In the genomic region with DNA sequence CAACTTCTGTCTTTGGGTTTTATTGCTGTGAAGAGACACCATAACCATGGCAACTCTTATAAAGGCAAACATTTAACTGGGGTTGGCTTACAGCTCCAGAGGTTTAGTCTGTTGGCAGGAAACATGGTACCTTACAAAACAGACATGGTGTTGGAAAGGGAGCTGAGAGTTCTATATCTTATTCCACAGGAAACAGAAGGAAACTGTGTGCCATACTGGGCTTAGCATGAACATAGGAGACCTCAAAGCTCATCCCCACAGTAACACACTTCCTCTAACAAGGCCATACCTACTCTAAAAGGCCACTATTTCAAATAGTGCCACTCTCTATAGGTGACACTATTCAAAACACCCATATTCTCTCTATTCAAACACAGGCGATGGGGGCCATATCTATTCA, we compare ENCODE assay signal across 20 mouse cellular contexts. TPM values are rescaled to one million over a fixed set of nuclear protein-coding genes. Genes with fewer than 3 reads are reported as not detected.
DNase-seq lines count a peak whose midpoint lies in the region; ATAC-seq lines count a peak whose summit lies in the region.
"Had no signal": no experiment of that assay in that cellular context is flagged by ENCODE, and none has a peak within 500 bp of the region (broad histone marks: within the 10 kb centered on the region; RNA-seq: fewer than 3 reads in every experiment).

No protein-coding gene starts in this region.

- no peaks in the 10 kb centered on the region for H3K27me3 ChIP-seq in kidney, embryonic 15.5 days
- H3K27me3 ChIP-seq: hindbrain, embryonic 13.5 days; midbrain, embryonic 12.5 days; neural tube, embryonic 13.5 days; Patski had no signal

- no peak overlapping the region for H3K4me2 ChIP-seq in kidney, embryonic 15.5 days
- H3K4me2 ChIP-seq: hindbrain, embryonic 13.5 days; midbrain, embryonic 12.5 days; neural tube, embryonic 13.5 days had no signal

- peaks cover 100% of the 10 kb centered on the region for H3K79me2 ChIP-seq in macrophage (ENCODE audit: inconsistent target)

- 94% methylated on average over 1 of the region's 1 CpGs for WGBS in kidney, embryonic 15.5 days
- WGBS in macrophage (ENCODE audit: missing documents): 100% methylated on average over 1 of the region's 1 CpGs

- H3K9me3 ChIP-seq in kidney, embryonic 15.5 days (replicated peaks): no peaks in the 10 kb centered on the region
- H3K9me3 ChIP-seq: hindbrain, embryonic 13.5 days; midbrain, embryonic 12.5 days; neural tube, embryonic 13.5 days had no signal

- H3K4me1 ChIP-seq in kidney, embryonic 15.5 days: peaks cover 41% of the 10 kb centered on the region
- H3K4me1 ChIP-seq: hindbrain, embryonic 13.5 days; midbrain, embryonic 12.5 days had no signal

- no peak overlapping the region for H3K4me3 ChIP-seq in kidney, embryonic 15.5 days (replicated peaks)
- no peak overlapping the region for H3K4me3 ChIP-seq in macrophage (ENCODE audit: inconsistent target)
- H3K4me3 ChIP-seq: hindbrain, embryonic 13.5 days; midbrain, embryonic 12.5 days; neural tube, embryonic 13.5 days had no signal

- no peak for DNase-seq in kidney, postnatal 14 days
- DNase-seq in ovary, postnatal 36 days (ENCODE audit: low spot score): no peak
- no peak for DNase-seq in right cerebral cortex, postnatal 36 days (ENCODE audit: low spot score in 2 of 2)
- DNase-seq in retina, embryonic 14.5 days (ENCODE audit: low spot score): no peak
- DNase-seq: adrenal gland, postnatal 25 days; cerebellum, adult 11-12 months; cerebellum, postnatal 14 days; embryo, embryonic 11 days; gastrocnemius, postnatal 36 days; layer of hippocampus, postnatal 36 days; right cerebral cortex, postnatal 25 days had no signal

- ATAC-seq in kidney, embryonic 15.5 days (replicated peaks; ENCODE audit: low FRiP score): no peak
- ATAC-seq in CD4-positive, CD25-positive, alpha-beta regulatory T cell, adult 4 months: peak; percentile 3
- ATAC-seq in hematopoietic stem cell, adult 5-6 weeks (replicated peaks in 1 of 2; ENCODE audit: insufficient read depth in 1 of 2, low FRiP score in 2 of 2, low TSS enrichment in 1 of 2, low read depth in 1 of 2, poor library complexity in 2 of 2, severe bottlenecking in 2 of 2): peak; percentile 40 to 48; a peak in 2 of 4 replicates
- ATAC-seq: forebrain, embryonic 16.5 days; Patski had no signal

- H3K36me3 ChIP-seq in kidney, embryonic 15.5 days: no peaks in the 10 kb centered on the region
- H3K36me3 ChIP-seq in macrophage (ENCODE audit: inconsistent target): no peaks in the 10 kb centered on the region
- H3K36me3 ChIP-seq: hindbrain, embryonic 13.5 days had no signal

- 0 out of 2 replicates have a peak overlapping the region, but pooled peaks have one; percentile 3 for H3K27ac ChIP-seq in kidney, embryonic 15.5 days
- peak overlapping the region; percentile 37 for H3K27ac ChIP-seq in macrophage
- H3K27ac ChIP-seq: hindbrain, embryonic 13.5 days; midbrain, embryonic 12.5 days; neural tube, embryonic 13.5 days had no signal

- no peak overlapping the region for H3K9ac ChIP-seq in kidney, embryonic 15.5 days
- H3K9ac ChIP-seq: hindbrain, embryonic 13.5 days; midbrain, embryonic 12.5 days; neural tube, embryonic 13.5 days had no signal

RNA-seq across cellular contexts. Expression of a gene that starts 16.5 kb away (rescaled TPM):
- 77.9 and 87.8 TPM in 2 replicates for polyA plus RNA-seq in kidney, embryonic 15.5 days (2015; fragmentation: Nextera tagmentation; extraction: Ambion mirVana)
- 10 to 100 TPM; 16.6 to 17.1 TPM for polyA plus RNA-seq in CD4-positive, CD25-positive, alpha-beta regulatory T cell, adult 4 months (2017; shearing (Covaris generic))
- total RNA-seq in hematopoietic stem cell, adult 5-6 weeks (2017): 38.4 and 40.7 TPM in 2 replicates
- total RNA-seq in macrophage (2018; cell fraction: chromatin; rRNA removed): 100 to 1,000 TPM in 14 of 26 experiments, 10 to 100 TPM in 12; 26.9 to 211 (median 111) TPM
- 100 to 1,000 TPM in 15 of 26 experiments, 10 to 100 TPM in 11; 67.4 to 191 (median 114) TPM for total RNA-seq in macrophage (2018; cell fraction: cytosol; rRNA removed)
- total RNA-seq in macrophage (2018; cell fraction: nucleus; rRNA removed): 100 to 1,000 TPM in 9 of 26 experiments, 10 to 100 TPM in 17; 45.9 to 181 (median 92.4) TPM
- 86.4 to 118 TPM (median 89.9 TPM) in 3 replicates for polyA plus RNA-seq in macrophage (2018)

RNA-seq across cellular contexts. Expression of a gene that starts 38.9 kb away (rescaled TPM):
- polyA plus RNA-seq in kidney, embryonic 15.5 days (2015; fragmentation: Nextera tagmentation; extraction: Ambion mirVana): 39.7 and 45.0 TPM in 2 replicates
- 10 to 100 TPM; 21.9 to 23.4 TPM for polyA plus RNA-seq in CD4-positive, CD25-positive, alpha-beta regulatory T cell, adult 4 months (2017; shearing (Covaris generic))
- 16.6 and 26.5 TPM in 2 replicates for total RNA-seq in hematopoietic stem cell, adult 5-6 weeks (2017)
- 10 to 100 TPM in 25 of 26 experiments, 1 to 10 TPM in 1; 9.9 to 68.1 (median 29.1) TPM for total RNA-seq in macrophage (2018; cell fraction: chromatin; rRNA removed)
- total RNA-seq in macrophage (2018; cell fraction: cytosol; rRNA removed): 10 to 100 TPM; 15.2 to 29.7 (median 24.6) TPM
- total RNA-seq in macrophage (2018; cell fraction: nucleus; rRNA removed): 10 to 100 TPM; 10.8 to 46.0 (median 24.5) TPM
- polyA plus RNA-seq in macrophage (2018): 23.1 to 31.1 TPM (median 25.0 TPM) in 3 replicates
